Mouse (Mus musculus) heart, postnatal 25 days (tissue): Measurements from ENCODE around the gene Klhl34. TPM values are rescaled to one million over a fixed set of nuclear protein-coding genes. Genes with fewer than 3 reads are reported as not detected.

Experiments used
- DNase-seq: peaks from one replicate; pipeline ENCODE4 v3.0.0; 2022; ENCODE audit warnings: low spot score
- intact Hi-C: fragments of 180-260 bp; cut with DNase I; formaldehyde crosslinking; loops from one replicate; pipeline ENCODE4 v1.15.1; 2025
- total RNA-seq, 2 experiments: library from RNA; stranded (reverse); gene quantifications; 2 replicates each; pipeline ENCODE4 v1.2.3; 2021

The Klhl34 gene
- total RNA-seq = 1 to 10 TPM; 3.9 to 4.2 TPM

DNA sequence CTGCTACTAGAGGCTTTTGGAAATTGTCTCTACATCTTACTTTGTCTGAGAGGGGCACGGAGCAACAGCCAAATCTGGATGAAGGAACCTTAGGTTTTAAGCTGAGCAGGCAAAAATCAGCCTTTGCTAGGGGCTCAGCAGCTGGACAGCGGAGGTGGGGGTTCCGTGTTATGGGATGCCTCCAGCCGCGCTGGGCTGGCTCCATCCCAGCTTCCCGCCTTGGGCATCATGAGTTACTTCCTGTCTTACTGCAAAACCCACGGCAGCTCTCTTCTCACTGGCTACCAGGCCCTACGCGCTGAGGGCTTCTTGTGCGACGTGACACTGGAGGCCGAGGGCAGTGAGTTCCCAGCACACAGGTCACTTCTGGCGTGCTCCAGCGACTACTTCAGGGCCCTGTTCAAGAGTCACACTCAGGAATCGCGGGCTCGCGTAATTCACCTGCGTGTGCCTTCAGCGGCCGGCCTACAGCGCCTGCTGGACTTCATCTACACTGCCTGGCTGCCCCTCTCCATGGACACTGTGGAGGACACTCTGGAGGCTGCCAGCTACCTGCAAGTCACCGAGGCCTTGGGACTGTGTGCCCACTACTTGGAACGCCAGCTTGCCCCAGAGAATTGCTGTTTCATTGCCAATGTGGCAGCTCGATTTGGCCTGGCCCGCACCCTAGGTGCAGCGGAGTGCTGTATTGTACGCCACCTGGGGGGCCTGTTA, at the start of gene Klhl34:
Klhl34 (plus strand) TSS at position 229 of the 714 bp plus-strand sequence.
- intact Hi-C loops = no loop called here

DNA sequence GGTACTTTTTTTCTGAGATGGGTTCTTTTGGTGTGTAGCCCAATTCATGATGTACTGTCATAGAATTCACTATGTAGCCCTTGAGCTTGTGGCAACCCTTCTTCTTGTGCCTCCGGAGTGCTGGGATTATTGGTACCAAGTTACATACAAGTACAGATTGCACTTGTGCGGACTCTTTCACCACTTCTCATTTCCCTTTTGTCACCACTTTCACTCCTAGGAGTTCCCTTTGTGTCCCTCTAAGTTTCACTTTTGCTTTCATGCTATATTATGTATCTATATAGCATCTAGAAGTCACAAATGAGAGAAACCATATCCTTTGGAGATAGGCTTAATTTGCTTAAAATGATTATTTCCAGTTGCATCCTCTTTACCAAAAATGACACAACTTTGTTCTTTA, 16.6 kb upstream of the Klhl34 start:
- intact Hi-C loops = no loop called here
- DNase-seq = no peak

More for the DNA sequence above, at the start of gene Klhl34:
- no peak for DNase-seq

DNA sequence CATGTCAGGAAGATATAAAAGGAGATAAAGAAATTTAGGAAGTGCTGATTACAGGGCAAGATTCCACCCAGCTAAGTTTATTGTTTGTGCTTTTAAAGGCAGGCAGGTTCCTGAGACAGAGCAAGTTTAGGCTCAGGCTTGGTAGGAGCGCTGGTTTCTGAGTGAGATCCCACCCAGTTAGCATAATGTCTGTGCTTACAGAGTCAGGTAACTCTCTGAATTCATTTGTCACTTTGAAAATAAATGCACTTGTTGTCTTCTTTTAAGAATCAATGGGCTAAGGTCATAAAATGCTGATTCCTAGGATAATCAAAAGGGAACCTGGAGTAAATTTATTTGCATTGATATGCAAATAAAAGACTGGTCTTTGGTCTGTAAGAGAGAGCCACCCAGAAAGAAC, 8.5 kb upstream of the Klhl34 start:
- intact Hi-C loops = no loop called here
- DNase-seq = no peak

DNA sequence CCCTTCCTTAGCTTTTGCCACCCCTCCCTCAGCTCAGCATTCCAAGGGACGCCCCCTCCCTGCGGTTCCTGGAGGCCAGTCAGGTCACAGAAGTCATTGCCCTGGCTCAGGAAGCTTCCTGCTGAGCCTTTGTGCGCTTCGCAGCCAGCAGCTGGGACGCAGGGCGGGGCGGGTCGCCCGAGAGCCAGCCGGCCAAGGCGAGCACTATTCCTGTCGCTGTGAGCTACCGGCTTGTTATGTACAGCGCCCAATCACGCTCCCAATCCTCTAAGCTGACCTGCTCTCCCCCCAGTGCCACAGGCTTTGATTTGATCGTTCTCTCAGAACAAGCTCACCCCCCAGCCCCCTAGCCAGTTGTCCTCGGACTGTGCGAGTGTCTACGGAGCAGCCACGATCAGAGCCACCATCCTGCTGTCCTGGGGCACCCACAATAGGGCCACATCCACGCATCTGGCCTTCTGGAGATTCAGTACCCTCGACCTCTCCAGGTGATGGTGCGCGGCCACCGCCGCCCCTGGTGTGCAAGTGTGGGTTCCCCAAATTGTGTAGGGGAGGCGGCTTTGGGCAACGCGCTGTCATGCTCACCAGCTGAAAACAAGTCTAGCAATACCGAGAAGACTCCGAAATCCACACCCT, 546 bp upstream of the Klhl34 start:
- intact Hi-C loops = no loop called here
- DNase-seq = no peak

DNA sequence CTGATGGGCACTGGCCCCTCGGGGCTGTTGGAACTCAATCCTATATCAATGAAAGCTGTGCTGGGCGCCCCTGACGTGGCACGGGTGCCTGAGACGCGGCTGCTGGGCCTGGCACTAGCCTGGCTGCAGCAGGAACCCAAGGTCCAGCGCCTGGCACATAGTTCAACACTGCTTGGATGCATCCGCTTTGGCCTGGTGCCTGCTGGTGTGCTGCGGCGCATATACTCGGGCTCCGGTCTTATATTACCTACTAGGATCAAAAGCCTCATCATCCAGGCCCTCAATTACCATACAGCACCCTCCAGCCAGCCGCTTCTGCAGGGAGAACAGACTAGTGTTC, 656 bp downstream of the Klhl34 start:
- DNase-seq = no peak
- intact Hi-C loops = no loop called here

DNA sequence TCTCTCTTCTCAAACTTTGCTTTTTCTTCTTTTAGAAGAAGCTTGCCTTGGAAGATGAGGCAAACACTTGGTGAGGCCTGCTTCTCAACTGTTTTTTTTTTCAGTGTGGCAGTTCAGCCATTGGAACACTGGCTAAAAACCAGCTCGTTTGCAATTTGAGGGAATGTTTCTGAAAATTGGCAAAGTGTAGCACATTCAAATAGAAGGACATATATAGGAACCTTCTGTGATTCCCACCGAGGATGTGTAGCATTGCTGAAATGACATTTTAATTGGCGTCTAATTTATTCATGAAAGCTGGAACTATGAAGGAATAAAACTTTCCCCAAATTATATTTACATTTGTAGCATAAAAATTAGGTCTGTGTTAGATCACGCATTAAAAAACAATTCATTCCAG, 11.7 kb downstream of the Klhl34 start:
- intact Hi-C loops = no loop called here
- no peak for DNase-seq

Other genes with a start within 250 kb of the Klhl34 start
- under 1 TPM; 0.22 to 0.39 TPM for gene Yy2, start 249.4 kb upstream of the Klhl34 start, total RNA-seq
- 10 to 100 TPM; 10.7 to 12.2 TPM for gene Mbtps2, start 219.7 kb upstream of the Klhl34 start, total RNA-seq
- 100 to 1,000 TPM; 393 to 458 TPM for gene Smpx, start 119.5 kb upstream of the Klhl34 start, total RNA-seq
- gene Cnksr2, start 224.9 kb downstream of the Klhl34 start, total RNA-seq = under 1 TPM; 0.05 to 0.08 TPM